In genomic region chr1:36558031-36558993, GRCm38 (mm10) we compare ENCODE assay signal across 8 mouse cellular contexts. TPM values are rescaled to one million over a fixed set of nuclear protein-coding genes. Genes with fewer than 3 reads are reported as not detected.
DNase-seq lines count a peak whose midpoint lies in the region; ATAC-seq and TF ChIP-seq lines count a peak whose summit lies in the region.

Gene Sema4c (minus strand): TSS chr1:36558349.

- under 1% methylated on average over 61 of the region's 69 CpGs for WGBS in forebrain, embryonic 16.5 days

- peak within 1 kb of the TSS; percentile 97 for H3K27ac ChIP-seq in brown adipose tissue, adult 24 weeks (replicated peaks; ENCODE audit: low read depth, low read length)
- H3K27ac ChIP-seq in forebrain, embryonic 16.5 days (ENCODE audit: low read length) = peak within 1 kb of the TSS; percentile 98

- peaks cover 18% of the 10 kb centered on the region for H3K4me1 ChIP-seq in G1E (ENCODE audit: insufficient read depth, low read depth, low read length)
- peaks cover 29% of the 10 kb centered on the region for H3K4me1 ChIP-seq in brown adipose tissue, adult 24 weeks (ENCODE audit: control insufficient read depth, insufficient read depth, insufficient read length, low read length)
- H3K4me1 ChIP-seq in forebrain, embryonic 16.5 days (replicated peaks; ENCODE audit: control insufficient read depth, insufficient read depth, low read length) = peaks cover 27% of the 10 kb centered on the region

- H3K36me3 ChIP-seq in G1E (replicated peaks) = no peaks in the 10 kb centered on the region
- H3K36me3 ChIP-seq in forebrain, embryonic 16.5 days (ENCODE audit: control insufficient read depth, insufficient read depth) = peaks cover 4% of the 10 kb centered on the region

- H3K27me3 ChIP-seq in G1E (ENCODE audit: insufficient read depth, low read length) = peaks cover 81% of the 10 kb centered on the region
- H3K27me3 ChIP-seq in forebrain, embryonic 16.5 days (replicated peaks; ENCODE audit: control insufficient read depth, insufficient read depth, low read length) = 0 out of 2 replicates have a peak, but pooled peaks cover 2% of the 10 kb centered on the region

- peak within 1 kb of the TSS; percentile 28; the same call in 1 of the 2 replicates for H3K4me3 ChIP-seq in G1E (ENCODE audit: low read depth, low read length)
- peak within 1 kb of the TSS; percentile 94 for H3K4me3 ChIP-seq in brown adipose tissue, adult 24 weeks (ENCODE audit: insufficient read depth, low read depth, low read length)
- H3K4me3 ChIP-seq in forebrain, embryonic 16.5 days (replicated peaks; ENCODE audit: low read length) = peak within 1 kb of the TSS; percentile 98

- peak within 1 kb of the TSS; percentile 99 for H3K9ac ChIP-seq in forebrain, embryonic 16.5 days (replicated peaks; ENCODE audit: low read depth, low read length)

- H3K9me3 ChIP-seq in G1E (replicated peaks) = no peaks in the 10 kb centered on the region
- H3K9me3 ChIP-seq in forebrain, embryonic 16.5 days (ENCODE audit: control insufficient read depth, low read length) = no peaks in the 10 kb centered on the region

- TF ChIP-seq CTCF in G1E (IDR thresholded peaks at IDR 0.05; ENCODE audit: low read depth, low read length) = no peak

- peak within 1 kb of the TSS; percentile 60 for H3K4me2 ChIP-seq in forebrain, embryonic 16.5 days (ENCODE audit: low read length)

- no peak for ATAC-seq in G1E (ENCODE audit: extremely low read depth, insufficient number of reproducible peaks, low FRiP score, poor library complexity, severe bottlenecking)
- peak; percentile 70 for ATAC-seq in forebrain, embryonic 16.5 days
- 0 out of 4 replicates have a peak, but pooled peaks have one; percentile 16 to 19 for ATAC-seq in hematopoietic stem cell, adult 5-6 weeks (replicated peaks in 1 of 2; ENCODE audit: insufficient read depth in 1 of 2, low FRiP score in 2 of 2, low TSS enrichment in 1 of 2, low read depth in 1 of 2, poor library complexity in 2 of 2, severe bottlenecking in 2 of 2)

- DNase-seq in G1E (ENCODE audit: low spot score) = no peak
- peak; percentile 66 to 70 for DNase-seq in layer of hippocampus, postnatal 25 days (ENCODE audit: extremely low spot score in 1 of 2, low spot score in 1 of 2)
- DNase-seq in lung, postnatal 14 days = peak; percentile 77
- DNase-seq in retina, postnatal 7 days (ENCODE audit: low read depth, low spot score) = peak; percentile 48
- DNase-seq in yolk sac, embryonic 10.5 days (ENCODE audit: low spot score) = peak; percentile 88

RNA-seq across cellular contexts. Expression of gene Sema4c, which starts in this region (rescaled TPM):
- total RNA-seq in G1E (2014; fragmentation: Nextera tagmentation) = not detected in 2 replicates
- total RNA-seq in G1E (2017) = 0.17 and 0.87 TPM in 2 replicates
- not detected in 2 replicates for polyA plus RNA-seq in G1E (2012)
- 4.1 and 6.7 TPM in 2 replicates for polyA plus RNA-seq in brown adipose tissue, adult 24 weeks (2012; ENCODE audit: insufficient read depth, insufficient read length, missing spikeins)
- polyA plus RNA-seq in forebrain, embryonic 16.5 days (2015; fragmentation: Nextera tagmentation; extraction: Ambion mirVana) = 35.4 and 37.3 TPM in 2 replicates
- 1.9 and 3.7 TPM in 2 replicates for total RNA-seq in hematopoietic stem cell, adult 5-6 weeks (2017)
- 10 to 100 TPM; 12.7 to 14.0 TPM for total RNA-seq in layer of hippocampus, postnatal 25 days (2021)

Comparison
In these comparisons a context has a peak if more than half of its experiments do, and no peak if none do; other contexts are left out.
1. H3K4me3 ChIP-seq: peak in every context shown above with its lines; median percentile 98 in forebrain, embryonic 16.5 days; 94 in brown adipose tissue, adult 24 weeks; 28 in G1E.